Mouse (Mus musculus): Measurements from ENCODE around the gene Gpc6.

Gpc6 gene

DNA sequence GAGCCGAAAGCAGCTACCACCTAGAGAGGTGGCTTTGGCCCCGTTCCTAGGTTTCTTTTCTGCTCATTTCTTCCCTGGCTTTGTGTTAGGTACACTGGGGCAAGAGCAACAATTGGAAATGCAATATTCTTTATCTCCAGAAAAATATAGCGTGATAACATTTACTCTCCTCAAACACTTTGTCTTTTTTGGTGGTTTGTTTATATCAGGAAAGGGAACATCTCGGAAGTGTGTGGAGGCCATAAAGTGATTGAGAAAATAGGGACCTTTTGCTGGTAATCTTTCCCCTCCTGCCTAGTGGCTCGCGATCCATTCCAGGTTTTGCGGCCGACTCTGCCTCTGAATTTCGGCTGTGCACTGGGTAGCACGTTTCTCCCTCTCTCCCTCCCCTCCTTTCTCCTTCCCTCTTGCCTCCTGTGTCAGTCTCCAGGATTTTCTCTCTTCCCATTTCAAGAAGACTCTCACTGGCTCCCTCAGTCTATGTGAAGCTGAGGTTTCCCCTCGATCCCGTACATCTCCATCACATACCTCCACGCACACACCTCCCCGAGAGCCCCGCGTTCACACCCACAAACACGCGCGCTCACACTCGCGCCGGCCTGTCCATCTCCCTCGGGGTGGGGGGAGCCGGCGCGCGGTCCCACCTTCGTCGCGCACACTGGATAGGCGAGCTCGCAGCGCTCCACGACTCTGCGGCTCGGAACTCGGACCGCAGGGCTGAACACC lies at the start of gene Gpc6:
Gpc6 (plus strand) TSS at position 440 of the 726 bp plus-strand sequence.
- no peaks in the 10 kb centered on the region for H3K36me3 ChIP-seq (ENCODE audit: control insufficient read depth, insufficient read depth, low read length, poor library complexity, severe bottlenecking)
- no peak for DNase-seq (ENCODE audit: low read depth, low spot score)
- H3K27me3 ChIP-seq (ENCODE audit: control insufficient read depth, insufficient read depth, low read length, poor library complexity, severe bottlenecking): peaks cover 2% of the 10 kb centered on the region; the same call in 1 of the 2 replicates

DNA sequence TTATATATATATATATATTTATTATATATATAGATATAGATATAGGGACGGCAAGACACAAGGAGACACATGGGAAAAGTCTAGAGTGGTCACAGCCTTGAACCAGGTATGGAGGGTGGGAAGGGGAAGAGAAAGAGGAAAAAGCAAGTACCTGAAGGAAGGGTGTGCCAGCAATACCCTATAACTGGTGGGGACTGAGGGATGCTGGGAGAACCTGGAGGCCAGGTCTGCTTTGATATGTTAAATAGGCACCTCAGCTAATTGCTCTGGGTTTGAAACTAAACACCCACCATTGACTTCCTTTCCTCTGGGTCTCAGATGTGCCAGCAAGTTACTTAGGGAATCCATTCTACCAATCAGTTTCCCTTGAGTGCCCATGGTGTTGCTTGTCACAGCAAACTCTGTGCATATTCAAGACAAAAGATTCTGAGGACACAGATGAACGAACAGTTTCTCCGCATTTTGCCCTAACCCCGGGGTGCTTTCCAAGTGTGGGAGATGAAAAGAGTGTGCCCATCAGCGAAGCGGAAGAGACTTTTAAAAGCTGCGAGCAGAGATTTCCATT lies 42.6 kb upstream of the Gpc6 start:
- Histone ChIP-seq H3K36me3 (ENCODE audit: control insufficient read depth, insufficient read depth, low read length, poor library complexity, severe bottlenecking) (no peaks in the 10 kb centered on the region), H3K27me3 (ENCODE audit: control insufficient read depth, insufficient read depth, low read length, poor library complexity, severe bottlenecking) (no peaks in the 10 kb centered on the region)
- no peak for DNase-seq (ENCODE audit: low read depth, low spot score)

DNA sequence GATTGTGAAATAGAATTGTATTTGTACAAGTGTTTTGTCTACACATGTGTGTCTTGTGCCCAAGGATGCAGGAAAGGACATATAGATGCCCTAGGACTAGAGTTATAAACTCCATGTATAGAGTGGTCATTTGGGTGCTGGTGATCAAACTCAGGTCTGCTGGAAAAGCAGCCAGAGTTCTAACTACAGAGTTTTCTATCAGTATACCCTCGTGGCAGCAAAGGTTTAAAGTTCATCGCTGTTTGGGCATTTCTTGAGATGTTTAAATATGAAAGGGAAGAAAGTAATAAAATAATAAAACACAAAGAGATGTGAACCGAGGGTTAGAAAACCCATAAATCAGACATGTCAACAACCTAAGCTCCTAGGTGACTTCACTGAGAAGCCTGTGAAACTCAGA lies 30.8 kb upstream of the Gpc6 start:
- no peaks in the 10 kb centered on the region for H3K36me3 ChIP-seq (ENCODE audit: control insufficient read depth, insufficient read depth, low read length, poor library complexity, severe bottlenecking)
- no peaks in the 10 kb centered on the region for H3K27me3 ChIP-seq (ENCODE audit: control insufficient read depth, insufficient read depth, low read length, poor library complexity, severe bottlenecking)
- no peak for DNase-seq (ENCODE audit: low read depth, low spot score)

DNA sequence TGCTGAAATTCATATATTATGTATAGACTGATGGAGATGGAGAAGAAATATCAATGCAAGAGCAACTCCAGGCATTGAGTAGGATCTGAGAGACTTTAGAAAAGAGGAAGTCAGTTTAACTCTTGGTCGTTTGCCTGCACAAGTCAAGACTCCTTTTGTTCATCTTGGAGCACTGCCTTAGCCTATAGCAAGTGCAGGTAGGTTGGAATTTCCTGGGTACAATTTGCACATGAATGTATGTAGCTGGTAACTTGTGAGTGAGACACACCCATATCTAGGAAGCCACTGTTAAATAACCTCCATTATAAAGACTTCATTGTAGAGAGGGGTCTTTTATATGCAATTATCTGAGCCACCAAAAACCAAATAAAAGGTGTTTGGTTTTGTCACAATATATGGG lies 27.1 kb upstream of the Gpc6 start:
- no peak for DNase-seq (ENCODE audit: low read depth, low spot score)
- H3K27me3 ChIP-seq (ENCODE audit: control insufficient read depth, insufficient read depth, low read length, poor library complexity, severe bottlenecking): no peaks in the 10 kb centered on the region
- H3K36me3 ChIP-seq (ENCODE audit: control insufficient read depth, insufficient read depth, low read length, poor library complexity, severe bottlenecking): no peaks in the 10 kb centered on the region

DNA sequence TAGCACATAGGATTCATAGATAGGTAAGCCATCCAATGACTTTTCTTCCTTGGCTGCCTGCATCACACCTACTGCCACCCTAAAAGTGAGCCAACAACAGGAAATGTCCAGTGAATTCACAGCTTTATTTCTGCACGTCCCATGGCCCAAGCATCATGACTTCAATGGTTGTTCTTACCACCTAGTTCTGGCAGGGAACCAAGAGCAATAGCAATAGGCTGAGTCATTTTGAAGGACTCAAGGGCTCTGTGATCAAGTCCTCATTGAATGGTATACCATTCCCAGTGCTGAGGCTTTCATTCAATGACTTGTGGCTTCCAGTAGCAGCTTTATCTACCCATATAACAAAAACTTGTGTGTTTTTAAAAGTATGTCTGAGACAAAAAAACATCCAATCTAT lies 13.3 kb upstream of the Gpc6 start:
- no peak for DNase-seq (ENCODE audit: low read depth, low spot score)
- Histone ChIP-seq H3K27me3 (ENCODE audit: control insufficient read depth, insufficient read depth, low read length, poor library complexity, severe bottlenecking) (no peaks in the 10 kb centered on the region), H3K36me3 (ENCODE audit: control insufficient read depth, insufficient read depth, low read length, poor library complexity, severe bottlenecking) (no peaks in the 10 kb centered on the region)

DNA sequence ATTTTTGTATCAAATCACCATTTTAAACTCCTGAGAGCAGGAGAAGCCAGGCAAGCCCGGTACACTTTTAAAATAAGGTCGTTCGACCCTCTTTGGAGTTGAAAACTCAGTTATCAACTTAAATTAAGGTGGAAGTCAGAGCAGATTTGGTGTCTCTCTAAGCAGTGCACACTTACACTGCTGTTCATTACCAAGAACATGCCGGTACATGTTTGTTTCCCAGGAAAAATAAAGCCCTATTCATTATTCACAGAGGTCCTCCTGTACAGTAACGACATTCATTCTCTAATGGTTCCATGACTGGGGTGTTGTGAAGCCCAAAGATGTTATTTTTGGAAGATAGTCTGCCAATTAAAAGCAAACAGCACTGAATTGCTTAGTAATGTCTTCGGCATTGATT lies 8.2 kb upstream of the Gpc6 start:
- Histone ChIP-seq H3K27me3 (ENCODE audit: control insufficient read depth, insufficient read depth, low read length, poor library complexity, severe bottlenecking) (no peaks in the 10 kb centered on the region), H3K36me3 (ENCODE audit: control insufficient read depth, insufficient read depth, low read length, poor library complexity, severe bottlenecking) (no peaks in the 10 kb centered on the region)
- DNase-seq (ENCODE audit: low read depth, low spot score): no peak

DNA sequence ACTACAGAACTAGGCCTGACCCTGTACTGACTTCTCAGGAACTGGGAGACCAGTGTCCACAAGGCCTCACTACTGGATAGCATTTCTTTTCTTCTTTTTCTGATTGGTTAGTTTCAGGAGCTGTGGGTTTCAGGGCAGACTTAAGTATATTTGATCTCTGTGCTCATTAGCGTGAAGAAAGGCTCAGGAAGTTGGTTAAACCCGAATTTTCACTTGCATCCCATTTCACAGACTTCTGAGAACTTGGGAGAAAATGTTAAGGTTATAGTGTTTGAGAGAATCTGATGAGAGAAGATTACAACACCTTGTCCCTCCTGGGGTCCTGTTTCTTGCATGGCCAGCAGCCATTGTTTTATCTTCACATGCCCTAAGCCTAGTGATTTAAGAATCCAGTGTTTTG lies 849 bp upstream of the Gpc6 start:
- H3K27me3 ChIP-seq (ENCODE audit: control insufficient read depth, insufficient read depth, low read length, poor library complexity, severe bottlenecking): peaks cover 2% of the 10 kb centered on the region; the same call in 1 of the 2 replicates
- no peaks in the 10 kb centered on the region for H3K36me3 ChIP-seq (ENCODE audit: control insufficient read depth, insufficient read depth, low read length, poor library complexity, severe bottlenecking)
- DNase-seq (ENCODE audit: low read depth, low spot score): no peak

DNA sequence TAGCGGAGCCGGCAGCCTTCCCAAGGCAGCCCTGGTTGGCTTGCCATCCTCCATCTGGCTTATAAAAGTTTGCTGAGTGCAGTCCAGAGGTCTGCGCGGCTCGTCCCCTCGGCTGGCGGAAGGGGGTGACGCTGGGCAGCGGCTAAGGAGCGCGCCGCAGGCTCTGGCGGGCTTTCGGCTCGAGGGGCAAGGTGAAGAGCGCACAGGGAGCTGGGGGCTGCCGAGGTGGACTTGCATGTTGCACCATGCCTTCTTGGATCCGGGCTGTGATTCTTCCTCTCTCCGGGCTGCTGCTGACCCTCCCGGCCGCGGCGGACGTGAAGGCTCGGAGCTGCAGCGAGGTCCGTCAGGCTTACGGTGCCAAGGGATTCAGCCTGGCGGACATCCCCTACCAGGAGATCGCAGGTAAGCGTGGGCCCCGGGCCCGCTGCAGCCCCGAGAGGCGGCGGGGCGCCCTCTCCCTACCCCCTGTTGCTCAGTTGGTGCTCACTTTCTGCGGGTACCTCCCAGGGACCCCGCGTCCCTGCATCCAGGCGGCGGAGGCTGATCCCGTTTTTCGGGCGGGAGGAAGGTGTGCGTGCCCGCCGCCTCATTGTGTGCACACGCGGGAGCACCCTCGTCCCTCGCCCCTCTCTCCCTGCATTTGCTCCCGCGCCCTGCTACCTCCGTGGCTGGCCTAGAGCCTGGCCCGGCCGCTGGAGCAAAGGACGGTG lies 732 bp downstream of the Gpc6 start:
- DNase-seq (ENCODE audit: low read depth, low spot score): no peak
- H3K36me3 ChIP-seq (ENCODE audit: control insufficient read depth, insufficient read depth, low read length, poor library complexity, severe bottlenecking): no peaks in the 10 kb centered on the region
- peaks cover 2% of the 10 kb centered on the region; the same call in 1 of the 2 replicates for H3K27me3 ChIP-seq (ENCODE audit: control insufficient read depth, insufficient read depth, low read length, poor library complexity, severe bottlenecking)

DNA sequence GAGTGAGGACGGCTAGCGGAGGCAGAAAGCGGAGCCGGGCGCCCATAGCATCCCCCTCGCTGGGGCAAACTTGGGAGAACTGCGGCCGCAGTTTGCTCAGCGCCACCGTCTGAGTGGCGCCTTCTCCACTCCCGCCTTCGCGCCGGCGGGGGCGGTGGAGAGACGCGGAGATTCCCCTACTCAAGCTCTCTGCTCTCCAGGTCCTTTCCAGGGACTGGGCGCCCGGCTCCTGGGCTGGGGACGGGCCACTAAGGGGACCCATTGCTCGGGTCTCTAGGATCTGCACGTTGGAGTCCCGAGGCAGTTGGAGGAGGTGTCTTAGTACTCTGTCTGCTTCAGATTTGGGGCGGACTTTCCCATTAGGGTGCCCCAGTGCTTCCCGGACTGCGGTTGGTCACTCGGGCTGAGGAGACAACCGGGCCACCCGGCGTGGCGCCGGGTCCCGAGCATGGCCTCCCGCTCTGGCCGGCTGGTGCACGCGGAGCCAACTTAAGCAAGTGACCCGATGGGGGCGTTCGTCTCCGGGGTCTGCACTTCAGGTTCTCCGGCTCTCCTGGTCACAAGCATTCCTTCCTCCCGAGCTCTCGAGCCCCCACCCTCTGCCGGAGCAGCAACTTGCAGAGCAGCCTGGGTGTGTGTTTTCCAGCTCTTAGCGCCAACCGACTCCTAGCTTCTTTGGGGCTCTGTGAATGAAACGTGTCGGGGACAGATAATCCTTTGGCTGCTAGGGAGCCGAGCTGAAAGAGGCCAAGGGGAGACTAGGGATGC lies 1.5 kb downstream of the Gpc6 start:
- Histone ChIP-seq H3K36me3 (ENCODE audit: control insufficient read depth, insufficient read depth, low read length, poor library complexity, severe bottlenecking) (no peaks in the 10 kb centered on the region), H3K27me3 (ENCODE audit: control insufficient read depth, insufficient read depth, low read length, poor library complexity, severe bottlenecking) (peaks cover 2% of the 10 kb centered on the region; the same call in 1 of the 2 replicates)
- no peak for DNase-seq (ENCODE audit: low read depth, low spot score)

DNA sequence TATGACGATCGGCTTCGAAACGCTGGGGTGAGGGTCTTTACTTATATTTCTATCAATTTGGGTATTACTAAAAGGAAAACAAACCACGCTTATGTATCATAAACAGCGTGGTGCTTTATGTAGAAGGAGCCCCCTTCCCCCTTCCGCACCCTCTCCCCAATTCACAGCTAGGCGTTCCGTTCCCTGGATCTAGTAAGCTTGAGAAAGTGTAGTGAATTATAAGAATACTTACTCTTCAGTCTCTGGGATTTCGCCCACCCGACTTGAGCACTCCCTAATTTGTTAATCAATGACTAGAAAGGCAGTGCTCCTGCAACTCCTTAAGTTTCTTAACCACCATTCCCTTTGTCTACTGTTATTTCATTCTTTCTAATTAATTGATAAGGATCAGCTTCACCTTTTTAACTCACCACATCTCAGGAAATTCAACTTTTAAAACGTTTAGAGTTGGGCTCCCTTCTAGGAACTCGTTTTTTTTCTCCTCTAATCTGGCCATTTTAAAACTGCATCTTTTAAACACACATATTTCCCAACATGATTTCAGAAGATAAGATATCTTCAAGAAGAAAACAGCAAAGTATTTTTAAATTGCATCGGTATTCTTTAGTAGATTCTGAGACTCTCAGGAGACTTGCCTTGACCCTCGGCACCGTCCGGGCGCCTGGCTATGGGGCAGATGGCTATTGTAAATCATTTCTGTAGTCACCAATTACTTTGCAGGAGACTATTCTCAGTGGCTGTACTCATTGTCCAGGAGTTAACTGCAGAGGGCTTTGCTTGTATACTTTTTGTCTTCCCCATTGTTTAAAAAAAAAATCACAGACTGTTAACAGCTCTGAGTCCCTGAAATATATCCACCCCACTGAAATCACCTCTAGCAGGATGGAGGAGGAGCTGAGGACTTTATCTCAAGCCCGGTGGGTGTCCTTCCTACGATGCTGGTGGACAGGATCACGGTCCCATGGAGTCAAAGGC lies 2.5 kb downstream of the Gpc6 start:
- no peaks in the 10 kb centered on the region for H3K36me3 ChIP-seq (ENCODE audit: control insufficient read depth, insufficient read depth, low read length, poor library complexity, severe bottlenecking)
- peaks cover 2% of the 10 kb centered on the region; the same call in 1 of the 2 replicates for H3K27me3 ChIP-seq (ENCODE audit: control insufficient read depth, insufficient read depth, low read length, poor library complexity, severe bottlenecking)
- DNase-seq (ENCODE audit: low read depth, low spot score): no peak

DNA sequence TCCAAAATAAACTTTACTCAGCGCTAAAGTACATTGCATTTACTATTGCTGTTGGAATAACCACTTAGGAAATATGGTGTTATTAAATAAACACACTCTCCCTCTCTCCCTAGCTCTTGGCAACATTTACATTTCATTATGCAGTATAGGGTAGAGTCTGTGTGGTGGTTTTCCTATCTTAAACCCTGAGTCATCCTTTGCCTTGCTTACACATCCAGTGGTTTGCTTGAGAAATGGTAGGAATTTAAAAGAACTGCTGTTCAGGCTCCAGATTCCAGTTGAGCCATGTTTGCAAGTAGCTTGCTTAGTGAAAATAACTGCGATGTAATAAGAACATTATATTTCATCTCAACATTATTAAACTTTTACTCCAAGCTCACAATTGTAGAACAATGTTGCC lies 3.3 kb downstream of the Gpc6 start:
- H3K36me3 ChIP-seq (ENCODE audit: control insufficient read depth, insufficient read depth, low read length, poor library complexity, severe bottlenecking): no peaks in the 10 kb centered on the region
- H3K27me3 ChIP-seq (ENCODE audit: control insufficient read depth, insufficient read depth, low read length, poor library complexity, severe bottlenecking): peaks cover 2% of the 10 kb centered on the region; the same call in 1 of the 2 replicates
- no peak for DNase-seq (ENCODE audit: low read depth, low spot score)

DNA sequence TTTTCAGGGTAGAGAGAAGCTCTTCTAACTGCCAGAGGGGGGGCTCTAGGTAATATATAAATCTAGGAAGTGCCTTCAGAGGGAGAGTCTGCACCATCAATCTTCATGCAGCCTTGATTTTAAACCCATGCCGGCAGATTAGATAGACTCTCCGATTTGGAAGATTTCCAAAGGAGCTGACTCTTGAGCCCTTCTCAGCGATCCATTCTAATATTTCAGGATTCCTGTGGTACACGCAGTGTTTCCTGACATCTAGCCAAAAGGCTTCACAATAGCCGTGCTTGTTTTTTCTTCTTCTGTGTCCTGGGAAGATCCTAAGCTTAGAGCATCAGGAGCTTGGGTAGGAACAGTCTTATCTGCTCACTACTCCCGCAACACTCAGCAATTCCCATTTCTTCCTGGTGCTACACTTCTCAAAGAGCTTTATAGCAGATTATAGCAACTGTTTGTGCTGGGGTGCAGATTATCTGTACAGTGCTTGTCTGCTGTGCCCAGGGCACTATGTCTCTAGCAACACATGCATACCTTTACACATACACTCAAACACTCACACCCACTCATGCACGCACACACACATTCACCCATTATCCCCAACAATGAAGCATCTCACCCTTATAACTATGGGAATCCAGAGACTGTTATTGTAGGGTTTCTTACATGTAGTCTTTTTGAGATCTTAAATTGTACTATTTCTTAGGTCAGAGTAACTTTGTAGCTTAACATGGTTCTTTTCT lies 3.8 kb downstream of the Gpc6 start:
- Histone ChIP-seq H3K36me3 (ENCODE audit: control insufficient read depth, insufficient read depth, low read length, poor library complexity, severe bottlenecking) (no peaks in the 10 kb centered on the region), H3K27me3 (ENCODE audit: control insufficient read depth, insufficient read depth, low read length, poor library complexity, severe bottlenecking) (peaks cover 2% of the 10 kb centered on the region; the same call in 1 of the 2 replicates)
- DNase-seq (ENCODE audit: low read depth, low spot score): no peak

DNA sequence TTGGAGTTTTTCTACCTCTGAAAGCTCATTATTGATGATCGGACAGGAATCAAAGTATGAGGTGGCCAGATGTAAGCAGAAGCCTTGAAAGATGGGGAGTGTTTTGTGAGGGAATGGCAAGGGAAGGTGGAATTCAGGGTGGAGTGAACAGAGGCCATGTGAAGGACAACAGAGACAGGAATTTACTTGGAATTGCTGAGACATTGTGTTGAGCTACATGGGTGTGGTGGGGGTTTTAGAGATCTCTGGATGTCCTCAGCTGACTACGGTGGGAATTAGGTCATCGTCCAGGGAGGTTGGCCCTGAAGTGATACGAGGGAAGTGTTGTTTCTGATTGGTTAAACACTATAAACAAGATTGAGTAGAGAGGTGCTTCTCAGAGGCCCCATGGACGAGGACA lies 8.7 kb downstream of the Gpc6 start:
- H3K36me3 ChIP-seq (ENCODE audit: control insufficient read depth, insufficient read depth, low read length, poor library complexity, severe bottlenecking): no peaks in the 10 kb centered on the region
- no peaks in the 10 kb centered on the region for H3K27me3 ChIP-seq (ENCODE audit: control insufficient read depth, insufficient read depth, low read length, poor library complexity, severe bottlenecking)
- no peak for DNase-seq (ENCODE audit: low read depth, low spot score)

Data from splenic B cell, adult 2 months (primary cell).